Mouse (Mus musculus) G1E (cell line): Measurements from ENCODE around the gene Ear10.
"Not testable (repeated sequence)": the region's sequence is repeated elsewhere in the genome, so short reads cannot be mapped to it uniquely, and the experiment has no call there.

Experiments used
- CTCF ChIP-seq: IDR thresholded peaks from 2 replicates; pipeline ENCODE4 v1.5.1; 2012; ENCODE audit warnings: low read depth, low read length, inconsistent platforms, mixed read lengths
- GATA1 ChIP-seq: IDR thresholded peaks from 2 replicates; pipeline ENCODE4 v1.6.1; 2012; ENCODE audit warnings: borderline replicate concordance, low read length, inconsistent platforms, mixed read lengths

GRCm38 (mm10) chr14:43923459-43923858, at the start of gene Ear10:
- TF ChIP-seq CTCF, GATA1: not testable (repeated sequence)
